Mouse (Mus musculus) heart, embryonic 15.5 days (tissue): ENCODE results near the gene Sh3bp5. TPM values are rescaled to one million over a fixed set of nuclear protein-coding genes. Genes with fewer than 3 reads are reported as not detected.

Source experiments
- ATAC-seq: fragments of 200-750 bp; cut with Nextera tagmentation; replicated peaks from 2 replicates; pipeline ENCODE4 v1.8.0; 2017; ENCODE audit warnings: low read depth, moderate TSS enrichment; ENCODE audit not compliant: insufficient number of reproducible peaks, insufficient read depth, low FRiP score
- H3K27ac ChIP-seq: fragments of 300-500 bp; sonication (generic); 2 replicates; pipeline ENCODE4 v1.5.1; 2015; ENCODE audit warnings: mild to moderate bottlenecking, inconsistent platforms
- H3K27me3 ChIP-seq: fragments of 300-500 bp; sonication (generic); 2 replicates; pipeline ENCODE4 v1.6.1; 2015; ENCODE audit warnings: inconsistent platforms
- H3K36me3 ChIP-seq: fragments of 300-500 bp; sonication (generic); 2 replicates; pipeline ENCODE4 v1.6.1; 2015; ENCODE audit warnings: mild to moderate bottlenecking, inconsistent platforms
- H3K4me1 ChIP-seq: fragments of 300-500 bp; sonication (generic); replicated peaks from 2 replicates; pipeline ENCODE4 v1.6.1; 2015; ENCODE audit warnings: inconsistent platforms
- H3K4me2 ChIP-seq: fragments of 300-500 bp; sonication (generic); 2 replicates; pipeline ENCODE4 v1.6.1; 2015; ENCODE audit warnings: inconsistent platforms, mild to moderate bottlenecking, moderate library complexity
- H3K4me3 ChIP-seq: fragments of 300-500 bp; sonication (generic); 2 replicates; pipeline ENCODE4 v1.5.1; 2015; ENCODE audit warnings: mild to moderate bottlenecking, inconsistent platforms
- H3K9ac ChIP-seq: fragments of 300-500 bp; sonication (generic); 2 replicates; pipeline ENCODE4 v1.6.1; 2015; ENCODE audit warnings: mild to moderate bottlenecking, inconsistent platforms
- H3K9me3 ChIP-seq: fragments of 300-500 bp; sonication (generic); replicated peaks from 2 replicates; pipeline ENCODE4 v1.6.1; 2016; ENCODE audit warnings: inconsistent platforms
- WGBS: fragments of 180-500 bp; shearing (Covaris S2); methylation state at CpG from one replicate; pipeline ENCODE4 v1.1.7; 2015; ENCODE audit warnings: mixed read lengths; 5-methylcytosine and 5-hydroxymethylcytosine counted together
- polyA plus RNA-seq: library from polyadenylated mRNA; unstranded; fragments of >200 nt; fragmentation: Nextera tagmentation; extraction: Ambion mirVana; gene quantifications from 2 replicates; pipeline ENCODE4 v1.2.1, GENCODE M21; 2015

Sh3bp5 gene
- polyA plus RNA-seq, 1 experiment from 2014 or later = 21.4 TPM

- Histone ChIP-seq H3K4me2 (no peak overlapping the region), H3K9ac (no peak overlapping the region), H3K9me3 (no peaks in the 10 kb centered on the region), H3K36me3 (no peaks in the 10 kb centered on the region), H3K27ac (no peak overlapping the region), H3K4me1 (peaks cover 6% of the 10 kb centered on the region; the same call in 1 of the 2 replicates), H3K4me3 (no peak overlapping the region), H3K27me3 (0 out of 2 replicates have a peak, but pooled peaks cover 5% of the 10 kb centered on the region)
- no peak for ATAC-seq
- WGBS = 76% methylated on average over 12 of the region's 12 CpGs
Measured at GRCm38 (mm10) chr14:31316613-31317012, 119.3 kb downstream of the Sh3bp5 start.

GRCm38 (mm10) chr14:31313192-31313591 is 122.7 kb downstream of the Sh3bp5 start:
- H3K27me3 ChIP-seq = 0 out of 2 replicates have a peak, but pooled peaks cover 5% of the 10 kb centered on the region
- peaks cover 6% of the 10 kb centered on the region; the same call in 1 of the 2 replicates for H3K4me1 ChIP-seq
- no peak for ATAC-seq
- 56% methylated on average over 3 of the region's 3 CpGs for WGBS
- no peaks in the 10 kb centered on the region for H3K9me3 ChIP-seq
- H3K4me3 ChIP-seq = no peak overlapping the region
- H3K4me2 ChIP-seq = no peak overlapping the region
- no peak overlapping the region for H3K27ac ChIP-seq
- H3K36me3 ChIP-seq = no peaks in the 10 kb centered on the region
- H3K9ac ChIP-seq = no peak overlapping the region

Other genes starting within 250 kb of the Sh3bp5 start
- gene Tnnc1, start 227.8 kb downstream of the Sh3bp5 start, polyA plus RNA-seq = 3,799 and 4,649 TPM in 2 replicates
- 287 and 381 TPM in 2 replicates for gene Nisch, start 219.1 kb downstream of the Sh3bp5 start, polyA plus RNA-seq
- 0.60 and 0.83 TPM in 2 replicates for gene Sema3g, start 218.2 kb downstream of the Sh3bp5 start, polyA plus RNA-seq
- 7.9 and 8.3 TPM in 2 replicates for gene Phf7, start 184.8 kb downstream of the Sh3bp5 start, polyA plus RNA-seq
- gene Bap1, start 184.6 kb downstream of the Sh3bp5 start, polyA plus RNA-seq = 43.2 and 59.0 TPM in 2 replicates
- 0.63 and 1.3 TPM in 2 replicates for gene Dnah1, start 112.2 kb downstream of the Sh3bp5 start, polyA plus RNA-seq
- gene Capn7, start 99.4 kb downstream of the Sh3bp5 start, polyA plus RNA-seq = 35.0 and 41.0 TPM in 2 replicates
- 10.1 and 13.6 TPM in 2 replicates for gene Eaf1, start 58.3 kb upstream of the Sh3bp5 start, polyA plus RNA-seq
- 34.1 and 38.4 TPM in 2 replicates for gene Mettl6, start 59.0 kb upstream of the Sh3bp5 start, polyA plus RNA-seq
- 11.1 and 13.5 TPM in 2 replicates for gene Colq, start 155.3 kb upstream of the Sh3bp5 start, polyA plus RNA-seq
- gene Gm49387, start 204.8 kb upstream of the Sh3bp5 start, polyA plus RNA-seq = 2.6 TPM in 2 replicates
- 20.4 and 23.5 TPM in 2 replicates for gene Btd, start 204.9 kb upstream of the Sh3bp5 start, polyA plus RNA-seq
- gene Hacl1, start 205.2 kb upstream of the Sh3bp5 start, polyA plus RNA-seq = 9.7 and 11.6 TPM in 2 replicates